8 mouse cellular contexts compared by ENCODE assay signal in the genomic region with DNA sequence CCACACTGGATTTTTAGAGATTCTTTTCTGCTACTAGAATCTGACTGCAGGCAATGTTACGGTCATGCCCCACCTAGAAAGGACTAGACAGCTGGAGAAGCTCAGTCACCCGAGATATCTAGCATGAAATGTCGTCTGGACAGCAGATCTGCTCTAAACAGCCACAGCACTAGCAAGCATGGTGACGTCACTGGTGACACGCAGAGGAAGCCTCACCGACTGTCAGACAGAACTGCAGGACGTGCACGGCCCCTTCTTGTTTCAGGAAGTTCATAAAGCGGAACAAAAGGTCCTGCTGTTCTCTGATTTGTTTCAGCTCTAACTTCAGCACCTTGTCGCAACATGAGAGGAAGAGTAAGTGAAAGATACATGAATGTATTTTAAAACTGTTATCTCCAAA. TPM values are rescaled to one million over a fixed set of nuclear protein-coding genes. Genes with fewer than 3 reads are reported as not detected.
DNase-seq lines count a peak whose midpoint lies in the region; ATAC-seq and TF ChIP-seq lines count a peak whose summit lies in the region.

No protein-coding gene starts in this region.

- TF ChIP-seq POLR2A in liver, adult 2 months (IDR thresholded peaks at IDR 0.05; ENCODE audit: extremely low read depth, insufficient read depth, low read length): no peak

- H3K27ac ChIP-seq in liver, adult 2 months (replicated peaks; ENCODE audit: insufficient read depth, low read depth, low read length): no peak overlapping the region
- H3K27ac ChIP-seq in hindbrain, embryonic 12.5 days: no peak overlapping the region

- no peak overlapping the region for H3K4me3 ChIP-seq in liver, adult 2 months (ENCODE audit: insufficient read depth, low read depth, low read length)
- no peak overlapping the region for H3K4me3 ChIP-seq in hindbrain, embryonic 12.5 days

- TF ChIP-seq CTCF in liver, adult 2 months (IDR thresholded peaks at IDR 0.05; ENCODE audit: low read depth, low read length): no peak

- 78% methylated on average over 10 of the region's 10 CpGs for WGBS in liver, adult 2 months
- WGBS in hindbrain, embryonic 12.5 days: 68% methylated on average over 10 of the region's 10 CpGs

- H3K79me2 ChIP-seq in liver, adult 2 months (ENCODE audit: control insufficient read depth, insufficient read depth, low read length): no peaks in the 10 kb centered on the region

- H3K9ac ChIP-seq in liver, adult 2 months (ENCODE audit: low read depth, low read length): no peak overlapping the region
- H3K9ac ChIP-seq in hindbrain, embryonic 12.5 days: no peak overlapping the region

- ATAC-seq in erythroid progenitor cell, adult 5-6 weeks (replicated peaks; ENCODE audit: low FRiP score, poor library complexity, severe bottlenecking): peak; percentile 77; the same call in 1 of the 2 replicates
- ATAC-seq in hindbrain, embryonic 12.5 days (ENCODE audit: low FRiP score): no peak

- H3K4me2 ChIP-seq in hindbrain, embryonic 12.5 days (replicated peaks): no peak overlapping the region

- H3K4me1 ChIP-seq in liver, adult 2 months (ENCODE audit: control insufficient read depth, insufficient read depth, low read length): no peaks in the 10 kb centered on the region
- H3K4me1 ChIP-seq in hindbrain, embryonic 12.5 days: no peaks in the 10 kb centered on the region

- peaks cover 37% of the 10 kb centered on the region for H3K36me3 ChIP-seq in liver, adult 2 months (ENCODE audit: control insufficient read depth, insufficient read depth, low read length)
- peaks cover 17% of the 10 kb centered on the region; the same call in 1 of the 2 replicates for H3K36me3 ChIP-seq in hindbrain, embryonic 12.5 days

- DNase-seq in embryo, embryonic 10 days (ENCODE audit: low spot score): peak; percentile 30
- no peak for DNase-seq in embryo, embryonic 9.5 days (ENCODE audit: extremely low spot score)
- DNase-seq in A20 (ENCODE audit: low read depth, low spot score): peak; percentile 92
- peak; percentile 31 for DNase-seq in liver, adult 2 months (ENCODE audit: extremely low read depth, low read depth, low spot score)
- DNase-seq in retina, postnatal 1 day: peak; percentile 23
- DNase-seq in urinary bladder, adult 18-20 months (ENCODE audit: low spot score in 2 of 2): no peak

- H3K27me3 ChIP-seq in liver, adult 2 months (ENCODE audit: control insufficient read depth, insufficient read depth, low read length): no peaks in the 10 kb centered on the region
- no peaks in the 10 kb centered on the region for H3K27me3 ChIP-seq in hindbrain, embryonic 12.5 days

- no peaks in the 10 kb centered on the region for H3K9me3 ChIP-seq in hindbrain, embryonic 12.5 days (replicated peaks)

RNA-seq across cellular contexts. Expression of a gene that starts 34.7 kb away (rescaled TPM):
- total RNA-seq in erythroid progenitor cell, adult 5-6 weeks (2015; ENCODE audit: low replicate concordance): 20.2 and 33.1 TPM in 2 replicates
- total RNA-seq in erythroid progenitor cell, adult 5-6 weeks (2017; ENCODE audit: low replicate concordance): 17.8 and 21.6 TPM in 2 replicates
- 23.2 and 23.6 TPM in 2 replicates for total RNA-seq in liver, adult 2 months (2014; rRNA removed)
- polyA plus RNA-seq in liver, adult 2 months (2012; rRNA removed): 9.0 and 9.1 TPM in 2 replicates
- 24.8 and 26.5 TPM in 2 replicates for polyA plus RNA-seq in hindbrain, embryonic 12.5 days (2016; fragmentation: Nextera tagmentation; extraction: Ambion mirVana)

RNA-seq across cellular contexts. Expression of a gene that starts 52.3 kb away (rescaled TPM):
- total RNA-seq in erythroid progenitor cell, adult 5-6 weeks (2015; ENCODE audit: low replicate concordance): not detected in 2 replicates
- total RNA-seq in erythroid progenitor cell, adult 5-6 weeks (2017; ENCODE audit: low replicate concordance): 3.6 TPM in 1 of 2 replicates, not detected in the other
- total RNA-seq in liver, adult 2 months (2014; rRNA removed): 0.83 TPM in 1 of 2 replicates, not detected in the other
- 0.91 and 1.1 TPM in 2 replicates for polyA plus RNA-seq in liver, adult 2 months (2012; rRNA removed)
- 1.0 and 1.5 TPM in 2 replicates for polyA plus RNA-seq in hindbrain, embryonic 12.5 days (2016; fragmentation: Nextera tagmentation; extraction: Ambion mirVana)

Comparison
In these comparisons a context has a peak if more than half of its experiments do, and no peak if none do; other contexts are left out.
1. DNase-seq: peak in embryo, embryonic 10 days (single experiment), A20 (single experiment), liver, adult 2 months (single experiment) and retina, postnatal 1 day (single experiment); none in embryo, embryonic 9.5 days (single experiment) and urinary bladder, adult 18-20 months (0 of 2).